Mouse (Mus musculus) v-Abl transformed pro-B cells (cell line): Measurements from ENCODE around the gene Adcy9.
"Not testable (repeated sequence)": the region's sequence is repeated elsewhere in the genome, so short reads cannot be mapped to it uniquely, and the experiment has no call there.

Experiments used
- in situ Hi-C, 2 experiments: fragments of 400-800 bp; cut with MboI; formaldehyde crosslinking; loops; one replicate each; pipeline ENCODE4 v1.15.1; 2025; ENCODE audit not compliant: unreplicated experiment in 2 of 2

Adcy9 gene

DNA sequence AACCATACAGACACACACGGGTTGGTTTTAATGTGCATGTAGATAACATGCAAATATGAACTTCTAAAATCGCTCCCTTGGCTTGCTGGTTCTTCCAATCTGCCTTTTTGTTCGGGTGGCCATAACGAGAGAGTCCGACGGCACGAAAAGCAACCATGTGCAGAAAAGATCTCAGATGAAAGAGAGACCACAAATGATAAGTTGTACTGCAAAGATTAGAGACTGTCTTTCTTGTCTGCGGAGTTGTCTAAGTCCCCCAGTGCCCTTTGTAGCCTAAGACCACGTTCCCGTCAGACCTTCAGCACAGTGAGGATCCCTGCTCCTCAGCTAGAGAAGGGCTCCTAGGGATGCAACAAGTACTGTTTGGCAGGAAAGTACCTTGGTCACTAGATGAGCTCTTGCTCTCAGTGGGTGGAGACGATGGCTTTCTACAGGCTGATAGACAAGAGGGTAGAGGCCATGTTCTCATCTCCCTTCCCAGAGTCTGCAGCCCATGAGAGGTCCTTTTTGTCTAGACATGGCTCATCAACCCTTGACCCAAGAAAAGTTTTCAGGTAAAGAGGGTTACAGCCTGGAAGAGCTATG lies 136.9 kb downstream of the Adcy9 start:
- in situ Hi-C loops, result loop anchor here in 1 of 2 experiments (5.0 kb wide), 1 partner anchor 446 kb away; no protein-coding TSS in a partner anchor

DNA sequence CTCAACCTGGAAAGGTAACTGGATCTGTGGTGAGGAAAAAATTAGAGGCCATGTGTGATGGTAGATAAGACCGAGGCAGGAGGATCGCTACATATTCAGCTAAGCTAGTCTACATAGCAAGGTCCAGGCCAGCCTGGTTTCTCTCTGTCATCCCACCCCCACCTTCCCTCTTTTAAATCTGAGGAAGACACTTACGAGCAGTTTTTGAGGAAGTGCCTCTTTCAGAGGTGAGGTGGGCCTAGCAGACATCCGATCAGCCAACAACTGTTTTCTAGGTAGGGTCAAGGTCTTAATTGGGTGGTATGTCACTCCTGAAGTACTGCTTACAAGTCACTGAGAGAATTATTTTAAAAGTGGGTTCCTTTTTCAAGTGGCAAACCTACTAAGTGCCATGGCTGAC lies 138.8 kb downstream of the Adcy9 start:
- in situ Hi-C loops, result loop anchor here in 1 of 2 experiments (5.0 kb wide), 1 partner anchor 444 kb away; no protein-coding TSS in a partner anchor

DNA sequence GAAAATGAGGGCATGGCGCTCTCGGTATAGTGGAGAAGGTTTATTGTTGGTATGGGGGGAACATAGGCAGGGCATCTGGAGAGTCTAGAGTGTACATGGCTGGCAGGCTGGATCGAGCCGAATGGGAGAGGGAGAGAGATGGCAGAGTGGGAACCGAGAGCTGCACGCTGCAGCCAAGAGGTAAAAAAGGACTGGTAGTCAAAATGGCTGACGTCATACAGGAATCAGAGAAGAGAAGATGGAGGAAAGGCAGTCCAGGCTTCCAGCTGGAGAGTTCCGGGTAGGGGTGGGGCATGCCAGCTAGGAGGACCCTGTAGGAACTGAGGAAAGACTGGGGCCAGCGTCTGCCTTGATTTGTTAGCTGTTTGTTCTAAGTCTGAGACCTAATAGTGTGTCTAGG lies 139.3 kb downstream of the Adcy9 start:
- in situ Hi-C loops, result loop anchor here in 1 of 2 experiments (5.0 kb wide), 1 partner anchor 444 kb away; no protein-coding TSS in a partner anchor

DNA sequence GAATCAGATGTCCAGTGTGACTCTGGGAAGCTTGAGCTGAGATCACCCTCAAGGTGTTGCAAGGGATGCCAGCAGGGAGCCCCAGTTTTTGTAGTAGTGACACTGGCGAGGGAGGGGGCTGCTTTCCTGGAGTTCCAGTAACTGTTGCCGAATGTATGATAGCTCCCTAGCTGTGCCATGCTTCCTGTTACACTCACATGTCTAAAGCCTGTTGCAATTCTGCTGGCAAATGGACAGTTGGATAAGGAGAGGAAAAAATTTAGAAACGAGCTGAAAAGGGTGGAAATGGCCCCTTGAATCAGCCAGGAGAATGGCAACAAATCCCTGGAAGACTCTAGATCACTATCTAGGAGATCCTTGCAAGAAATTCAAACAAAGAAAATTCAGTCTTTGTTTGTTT lies 140.7 kb downstream of the Adcy9 start:
- in situ Hi-C loops, result no loop called here

DNA sequence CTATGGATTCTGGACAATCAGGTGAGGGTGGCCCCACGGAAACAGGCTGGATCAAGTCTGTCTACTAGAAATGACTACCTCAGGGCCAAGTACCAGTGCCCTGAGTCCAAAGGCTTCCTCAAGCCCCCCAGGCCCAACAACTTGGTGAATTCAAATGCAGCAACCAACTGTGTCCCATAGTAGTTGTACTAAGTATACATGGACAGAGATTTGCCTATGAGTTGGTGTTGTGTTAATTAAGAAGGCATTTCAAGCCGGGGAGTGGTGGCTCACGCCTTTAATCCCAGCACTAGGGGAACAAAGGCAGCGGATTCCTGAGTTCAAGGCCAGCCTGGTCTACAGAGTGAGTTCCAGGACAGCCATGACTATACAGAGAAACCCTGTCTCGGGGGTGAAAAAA lies 143.7 kb downstream of the Adcy9 start:
- in situ Hi-C loops, result no loop called here

DNA sequence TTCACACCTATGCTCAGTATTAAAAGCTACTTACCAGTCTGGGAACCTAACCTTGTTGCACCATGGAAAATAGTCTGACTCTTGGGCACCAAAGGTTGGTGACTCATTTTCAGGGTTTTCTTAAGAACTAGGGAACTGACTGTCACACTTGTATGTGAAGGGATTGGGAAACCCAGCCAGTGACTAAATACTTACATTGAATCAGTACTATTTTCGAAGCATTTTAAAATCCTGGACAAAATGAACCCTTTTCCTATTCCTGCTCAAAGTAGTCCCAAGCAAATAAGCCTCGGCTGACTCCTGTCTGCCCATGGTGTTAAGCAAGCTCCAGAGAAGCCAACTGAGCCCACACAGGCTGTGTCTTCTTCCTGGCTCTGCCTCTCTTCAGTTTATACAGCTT lies 144.1 kb downstream of the Adcy9 start:
- in situ Hi-C loops, result no loop called here

DNA sequence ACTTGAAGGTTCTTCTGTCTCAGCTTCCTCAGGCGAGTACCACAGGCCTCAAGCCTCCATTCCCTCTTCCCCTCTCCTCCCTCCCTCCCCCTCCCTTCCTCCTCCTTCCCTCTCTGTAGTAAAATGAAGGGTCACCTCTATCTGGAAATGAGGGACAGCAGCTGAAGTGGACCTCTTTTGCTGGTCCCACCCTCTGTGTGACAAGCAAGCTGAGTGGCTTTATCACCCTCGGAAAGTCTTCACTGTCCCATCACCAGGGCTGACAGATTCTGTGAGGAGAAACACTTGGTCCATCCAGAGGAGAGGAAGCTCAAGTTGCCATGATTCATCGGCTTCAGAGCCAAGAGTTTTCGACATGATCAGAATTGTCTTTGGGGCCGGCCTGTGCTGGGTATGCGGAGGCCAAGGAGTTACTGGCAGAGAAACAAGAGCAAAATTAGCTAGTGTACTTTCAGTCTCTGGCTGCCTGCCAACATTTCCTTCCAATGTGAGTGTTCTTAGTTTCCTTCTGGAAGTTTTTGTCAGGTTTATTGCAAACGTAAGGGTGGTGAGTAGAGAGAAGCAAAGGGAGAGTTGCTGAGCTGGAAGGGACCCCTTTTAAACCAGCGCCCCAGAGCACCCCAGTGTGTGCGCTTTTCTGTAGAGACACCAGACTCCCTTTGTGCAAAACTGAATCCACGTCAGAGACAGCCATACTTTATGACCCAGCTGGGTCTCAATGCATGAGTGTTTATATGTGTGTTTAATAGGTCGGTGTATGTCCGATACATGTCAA lies 146.4 kb downstream of the Adcy9 start:
- in situ Hi-C loops, result no loop called here

DNA sequence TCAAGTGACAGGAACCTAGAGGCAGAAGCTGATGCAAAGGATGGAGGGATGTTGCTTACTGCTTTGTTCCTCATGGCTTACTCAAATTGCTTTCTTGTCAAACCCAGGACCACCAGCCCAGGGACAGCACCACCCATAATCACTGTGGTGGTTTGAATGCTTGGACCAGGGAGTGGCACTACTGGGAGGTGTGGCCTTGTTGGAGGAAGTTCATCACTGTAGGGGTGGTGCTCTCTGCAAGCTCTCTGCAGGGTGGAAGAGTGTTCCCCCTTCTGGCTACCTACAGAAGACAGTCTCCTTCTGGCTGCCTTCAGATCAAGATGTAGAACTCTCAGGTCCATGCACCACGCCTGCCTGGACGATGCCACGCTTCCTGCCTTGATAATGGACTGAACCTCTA lies 148.0 kb downstream of the Adcy9 start:
- in situ Hi-C loops, result no loop called here

DNA sequence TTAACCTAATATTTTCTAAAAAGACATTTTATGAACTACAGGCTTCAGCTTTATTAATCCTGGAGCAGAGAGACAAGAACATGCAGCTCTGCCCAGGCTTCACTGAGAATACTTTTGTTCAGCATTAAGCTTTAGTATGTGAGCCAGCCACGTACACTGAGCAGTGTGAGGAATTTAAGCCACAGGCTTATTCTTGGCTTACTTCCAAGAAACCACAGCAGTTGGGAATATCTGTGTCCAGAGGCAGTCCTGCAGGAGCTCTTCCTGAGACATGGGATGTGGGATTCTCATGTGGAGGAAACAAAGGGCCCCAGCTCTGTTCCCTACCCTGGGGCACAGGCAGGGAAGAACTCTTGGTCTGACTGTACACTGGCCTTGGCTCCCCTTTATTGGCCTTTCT lies 149.4 kb downstream of the Adcy9 start:
- in situ Hi-C loops, result no loop called here

DNA sequence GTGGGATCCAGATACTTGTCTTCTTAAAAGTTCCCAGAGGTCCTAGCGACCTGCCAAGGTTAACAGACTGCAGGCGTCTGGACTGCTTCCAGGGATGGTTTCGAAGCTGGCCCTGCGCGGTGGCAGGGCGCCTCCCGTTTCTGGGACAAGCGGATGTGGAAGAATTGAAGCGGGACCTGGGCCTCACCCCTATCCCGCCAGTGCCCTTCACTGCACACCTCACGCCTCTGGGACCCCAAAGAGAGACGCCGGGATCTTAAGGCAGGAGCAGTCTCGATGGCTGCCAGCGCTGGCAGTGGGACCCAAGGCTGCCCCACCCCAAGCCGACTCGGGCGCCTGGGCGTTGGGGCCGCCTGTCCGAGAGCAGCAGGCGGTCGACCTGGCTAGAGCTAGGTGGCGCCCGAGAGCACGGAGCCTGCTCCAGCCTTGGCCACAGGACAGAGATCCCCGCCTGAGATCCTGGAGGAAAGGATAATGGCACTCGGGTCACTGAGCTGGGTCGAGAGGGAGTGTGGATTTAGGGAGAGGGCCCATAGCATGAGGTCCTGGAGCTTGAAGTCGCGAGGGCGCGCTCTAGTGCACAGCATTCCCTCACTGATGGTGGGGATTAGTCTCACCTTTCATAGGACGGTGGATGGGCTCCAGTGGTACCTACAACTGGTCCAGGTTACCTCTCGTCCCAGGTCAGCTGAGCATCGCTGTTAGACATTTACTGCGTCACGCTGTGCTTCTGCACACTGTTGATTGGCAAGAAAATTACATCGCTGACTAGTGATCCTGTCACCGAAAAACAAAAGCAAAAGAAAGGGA lies 152.2 kb downstream of the Adcy9 start:
- in situ Hi-C loops, result no loop called here

DNA sequence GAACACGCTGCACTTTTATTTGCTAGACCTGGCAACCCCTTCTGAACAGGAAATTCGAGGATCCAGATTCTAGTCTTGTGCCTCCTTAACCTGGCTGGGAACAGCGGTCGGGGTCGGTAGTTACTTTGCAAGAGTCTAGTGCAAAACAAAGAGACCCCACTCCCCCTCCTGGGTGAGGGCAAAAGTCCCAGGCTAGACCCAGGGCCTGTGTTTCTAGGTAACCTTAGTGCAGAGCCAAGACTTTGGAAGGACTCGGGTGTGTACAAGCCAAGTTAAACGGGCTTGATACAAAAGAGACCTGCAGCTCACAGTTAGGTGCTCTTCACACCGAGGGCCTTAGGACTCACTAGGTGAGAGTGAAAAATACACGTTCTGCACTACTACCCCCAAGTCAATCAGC lies 152.8 kb downstream of the Adcy9 start:
- in situ Hi-C loops, result no loop called here

DNA sequence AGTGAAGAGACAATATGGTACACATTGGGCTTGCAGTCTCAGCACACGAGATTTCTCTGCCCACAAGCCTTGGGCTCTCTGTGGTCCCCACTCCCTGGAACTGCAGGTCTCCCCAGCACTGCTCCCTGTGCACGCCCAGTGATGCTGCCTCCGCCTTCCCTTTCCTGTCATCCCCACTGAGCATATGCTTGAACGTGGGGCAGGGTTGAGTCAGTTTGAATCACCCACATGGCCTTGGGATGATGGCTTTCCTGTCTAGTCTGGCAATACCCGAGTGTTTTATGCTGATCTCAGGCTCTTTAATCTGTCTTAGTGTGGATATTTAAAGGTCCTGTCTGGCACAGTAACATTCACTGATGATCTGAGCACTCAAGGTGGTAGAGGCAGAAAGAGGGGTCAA lies 154.9 kb downstream of the Adcy9 start:
- in situ Hi-C loops, result no loop called here

DNA sequence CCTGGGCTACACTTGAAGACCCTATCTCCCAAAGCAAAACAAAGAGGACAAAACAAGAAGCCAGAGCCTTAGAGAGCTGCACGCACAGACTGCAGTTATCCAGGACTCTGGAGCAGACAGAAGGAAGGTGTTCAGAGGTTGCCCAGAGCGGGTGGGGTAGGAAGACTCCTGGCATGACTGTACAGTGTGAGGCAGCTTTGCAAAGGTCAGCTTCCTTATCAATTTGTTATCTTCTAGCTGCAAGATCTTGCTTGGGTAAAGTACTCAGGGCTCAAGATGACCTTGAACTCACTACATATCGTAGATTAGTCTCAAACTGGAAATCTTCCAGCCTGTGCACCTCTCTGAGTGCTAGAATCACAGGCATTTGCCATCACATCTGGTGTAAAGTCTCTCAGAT lies 156.8 kb downstream of the Adcy9 start:
- in situ Hi-C loops, result no loop called here

DNA sequence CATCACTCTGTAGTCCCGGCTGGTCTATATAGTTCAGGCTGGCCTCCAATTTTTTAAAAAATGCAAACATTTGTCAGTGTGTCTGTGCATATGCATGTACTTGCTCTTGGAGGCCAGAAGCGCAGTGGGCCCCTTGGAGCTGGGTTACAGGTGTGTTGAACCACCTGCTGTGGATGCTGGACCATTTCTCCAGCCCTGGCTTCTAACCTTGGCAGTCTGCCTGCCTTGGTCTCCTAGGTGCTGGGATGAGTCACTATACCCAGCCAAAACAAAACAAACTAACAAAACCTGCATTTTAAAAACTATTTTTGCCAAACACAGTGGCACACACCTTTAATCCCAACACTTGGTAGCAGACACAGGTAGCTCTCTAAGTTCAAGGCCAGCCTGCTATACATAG lies 162.8 kb downstream of the Adcy9 start:
- in situ Hi-C loops, result no loop called here

DNA sequence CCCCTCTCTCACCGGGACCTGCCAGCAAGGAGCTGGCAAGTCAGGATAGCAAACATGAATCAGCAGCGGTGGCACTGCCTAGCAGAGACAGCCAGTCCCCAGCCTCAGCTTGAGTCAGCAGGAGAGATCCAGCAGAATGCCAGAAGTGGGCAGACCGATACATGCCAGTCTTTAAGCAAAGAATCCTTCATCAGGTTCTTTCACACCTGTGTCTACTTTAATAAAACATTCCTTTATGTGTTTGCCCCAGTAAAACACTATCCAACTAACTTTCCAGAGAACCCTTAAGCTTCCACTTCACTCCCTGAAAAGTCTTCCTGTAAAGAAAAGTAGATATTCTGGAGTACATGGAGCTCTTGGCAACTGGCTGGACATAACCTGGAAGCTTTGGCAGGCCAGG lies 171.5 kb downstream of the Adcy9 start:
- in situ Hi-C loops, result no loop called here

DNA sequence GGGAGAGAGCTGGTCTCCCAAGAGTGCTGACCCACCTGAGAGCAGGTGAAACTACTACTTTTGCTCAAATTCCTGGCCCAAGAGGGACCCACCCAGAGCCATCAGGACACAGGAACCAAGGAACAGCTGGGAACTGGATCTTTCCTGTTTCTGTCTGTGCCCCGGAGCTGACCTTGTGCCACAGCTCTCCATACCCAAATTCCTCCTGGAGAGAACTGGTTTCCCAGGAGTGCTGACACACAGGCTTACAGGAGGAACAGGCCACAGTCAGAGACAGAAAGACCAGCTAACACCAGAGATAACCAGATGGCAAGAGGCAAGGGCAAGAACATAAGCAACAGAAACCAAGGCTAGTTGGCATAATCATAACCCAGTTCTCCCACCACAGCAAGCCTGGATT lies 175.1 kb downstream of the Adcy9 start:
- in situ Hi-C loops, result not testable (repeated sequence)
